Mouse (Mus musculus): ENCODE measurements around the gene Svop. TPM values are rescaled to one million over a fixed set of nuclear protein-coding genes. Genes with fewer than 3 reads are reported as not detected.

The Svop gene
- polyA plus RNA-seq, 1 experiment: 27.0 TPM

DNA sequence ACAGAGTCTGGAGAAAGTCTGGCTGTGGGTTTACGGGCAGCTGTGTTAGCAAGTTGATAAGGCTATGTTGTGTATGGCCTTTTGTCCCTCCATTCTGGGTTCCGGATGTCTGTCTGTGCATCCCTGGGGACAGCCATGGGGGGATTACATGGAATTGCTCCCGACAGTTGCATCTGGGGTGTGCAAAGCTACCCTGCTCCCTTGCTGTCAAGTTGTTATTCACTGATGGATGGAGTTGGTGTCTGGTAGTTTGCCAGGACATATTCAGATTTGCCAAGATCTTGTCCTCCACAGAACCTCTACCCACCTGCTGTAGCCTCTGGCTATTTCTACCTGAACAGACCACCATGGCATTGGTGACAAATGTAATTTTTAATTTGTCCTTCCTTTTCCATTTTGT, 45.2 kb downstream of the Svop start:
- no peak overlapping the region for H3K27ac ChIP-seq (ENCODE audit: control insufficient read depth, insufficient read depth, low read depth, low read length)
- no peak overlapping the region for H3K4me3 ChIP-seq (ENCODE audit: control insufficient read depth, low read depth, low read length)
- H3K4me1 ChIP-seq (ENCODE audit: control insufficient read depth, insufficient read depth, low read length): 0 out of 2 replicates have a peak, but pooled peaks cover 2% of the 10 kb centered on the region
- H3K36me3 ChIP-seq (ENCODE audit: control insufficient read depth, insufficient read depth, low read length): no peaks in the 10 kb centered on the region
- TF ChIP-seq POLR2A (IDR thresholded peaks at IDR 0.05; ENCODE audit: control insufficient read depth, low read depth, low read length): no peak
- TF ChIP-seq CTCF (IDR thresholded peaks at IDR 0.05; ENCODE audit: control insufficient read depth, insufficient read depth, insufficient replicate concordance, low read depth, low read length): no peak
- no peaks in the 10 kb centered on the region for H3K27me3 ChIP-seq (ENCODE audit: control insufficient read depth, insufficient read depth, low read length)

DNA sequence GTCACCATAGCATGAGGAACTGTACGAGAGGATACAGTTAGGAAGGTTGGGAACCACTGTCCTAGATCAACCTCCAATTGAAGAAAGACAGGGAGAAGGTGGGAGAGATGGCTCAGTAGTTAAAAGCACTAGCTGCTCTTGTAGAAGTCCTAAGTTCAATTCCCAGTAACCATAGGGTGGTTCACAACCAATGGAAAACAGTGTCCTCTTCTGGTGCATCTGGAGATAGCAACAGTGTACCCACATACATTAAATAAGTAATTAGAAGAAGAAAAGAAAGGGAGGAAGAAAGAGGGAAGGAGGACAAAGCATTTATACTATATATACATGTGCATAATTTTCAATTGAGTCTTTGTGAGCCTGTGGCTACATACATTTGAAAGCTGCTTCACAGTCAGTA, 46.2 kb downstream of the Svop start:
- H3K27ac ChIP-seq (ENCODE audit: control insufficient read depth, insufficient read depth, low read depth, low read length): no peak overlapping the region
- H3K27me3 ChIP-seq (ENCODE audit: control insufficient read depth, insufficient read depth, low read length): no peaks in the 10 kb centered on the region
- no peaks in the 10 kb centered on the region for H3K36me3 ChIP-seq (ENCODE audit: control insufficient read depth, insufficient read depth, low read length)
- H3K4me3 ChIP-seq (ENCODE audit: control insufficient read depth, low read depth, low read length): no peak overlapping the region
- TF ChIP-seq POLR2A (IDR thresholded peaks at IDR 0.05; ENCODE audit: control insufficient read depth, low read depth, low read length) (no peak), CTCF (IDR thresholded peaks at IDR 0.05; ENCODE audit: control insufficient read depth, insufficient read depth, insufficient replicate concordance, low read depth, low read length) (no peak)
- H3K4me1 ChIP-seq (ENCODE audit: control insufficient read depth, insufficient read depth, low read length): 0 out of 2 replicates have a peak, but pooled peaks cover 2% of the 10 kb centered on the region

DNA sequence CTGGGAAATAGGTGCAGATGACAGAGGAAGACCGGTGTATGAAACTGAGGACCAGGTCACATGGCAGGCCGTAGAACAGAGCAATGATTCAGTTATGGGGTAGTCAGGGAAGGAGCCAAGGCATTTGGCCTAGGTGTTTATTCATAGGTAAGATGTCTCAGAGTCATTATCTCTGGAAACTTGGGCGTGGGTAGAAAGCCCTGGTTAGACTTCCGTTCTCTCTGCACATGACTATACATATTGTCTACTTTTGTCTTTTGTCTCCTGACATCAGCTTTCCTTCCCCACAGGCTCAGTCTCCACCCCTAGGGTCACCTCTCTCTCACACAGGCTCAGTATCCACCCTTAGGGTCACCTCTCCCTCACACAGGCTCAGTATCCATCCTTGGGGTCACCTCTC, 47.6 kb downstream of the Svop start:
- TF ChIP-seq POLR2A (IDR thresholded peaks at IDR 0.05; ENCODE audit: control insufficient read depth, low read depth, low read length) (no peak), CTCF (IDR thresholded peaks at IDR 0.05; ENCODE audit: control insufficient read depth, insufficient read depth, insufficient replicate concordance, low read depth, low read length) (no peak)
- H3K36me3 ChIP-seq (ENCODE audit: control insufficient read depth, insufficient read depth, low read length): no peaks in the 10 kb centered on the region
- H3K27ac ChIP-seq (ENCODE audit: control insufficient read depth, insufficient read depth, low read depth, low read length): no peak overlapping the region
- no peaks in the 10 kb centered on the region for H3K27me3 ChIP-seq (ENCODE audit: control insufficient read depth, insufficient read depth, low read length)
- no peak overlapping the region for H3K4me3 ChIP-seq (ENCODE audit: control insufficient read depth, low read depth, low read length)
- H3K4me1 ChIP-seq (ENCODE audit: control insufficient read depth, insufficient read depth, low read length): 0 out of 2 replicates have a peak, but pooled peaks cover 2% of the 10 kb centered on the region

DNA sequence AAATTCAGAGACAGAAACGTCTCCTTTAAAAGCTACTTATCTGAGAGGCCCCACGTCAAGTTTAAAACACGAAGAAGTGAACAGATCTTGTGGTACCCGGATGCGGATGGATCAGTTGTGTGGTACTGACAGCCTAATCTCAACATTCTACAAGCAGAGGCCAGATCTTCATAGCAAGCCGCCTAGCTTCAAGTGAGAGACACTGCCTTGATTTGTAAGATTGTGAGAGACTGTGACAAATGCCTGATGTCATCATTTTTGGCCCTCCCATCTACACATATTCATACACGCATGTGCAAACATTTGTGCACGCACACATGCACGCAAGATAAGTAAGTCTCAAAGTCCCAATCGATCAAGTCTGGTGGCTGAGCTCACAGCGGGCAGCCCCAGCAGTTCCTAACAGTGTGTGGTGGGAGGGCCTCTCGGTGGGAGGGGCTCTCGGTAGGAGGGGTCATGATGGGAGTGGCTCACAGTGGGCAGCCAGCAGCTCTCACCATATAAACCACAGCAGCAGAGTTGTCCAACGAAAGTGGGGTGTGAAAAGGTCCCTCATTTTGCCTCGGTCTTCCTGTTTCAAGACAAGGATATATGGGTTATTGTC, 49.9 kb downstream of the Svop start:
- H3K4me3 ChIP-seq (ENCODE audit: control insufficient read depth, low read depth, low read length): no peak overlapping the region
- 0 out of 2 replicates have a peak, but pooled peaks cover 2% of the 10 kb centered on the region for H3K4me1 ChIP-seq (ENCODE audit: control insufficient read depth, insufficient read depth, low read length)
- H3K27me3 ChIP-seq (ENCODE audit: control insufficient read depth, insufficient read depth, low read length): no peaks in the 10 kb centered on the region
- no peak for TF ChIP-seq POLR2A (IDR thresholded peaks at IDR 0.05; ENCODE audit: control insufficient read depth, low read depth, low read length)
- TF ChIP-seq CTCF (IDR thresholded peaks at IDR 0.05; ENCODE audit: control insufficient read depth, insufficient read depth, insufficient replicate concordance, low read depth, low read length): no peak
- no peaks in the 10 kb centered on the region for H3K36me3 ChIP-seq (ENCODE audit: control insufficient read depth, insufficient read depth, low read length)
- no peak overlapping the region for H3K27ac ChIP-seq (ENCODE audit: control insufficient read depth, insufficient read depth, low read depth, low read length)

DNA sequence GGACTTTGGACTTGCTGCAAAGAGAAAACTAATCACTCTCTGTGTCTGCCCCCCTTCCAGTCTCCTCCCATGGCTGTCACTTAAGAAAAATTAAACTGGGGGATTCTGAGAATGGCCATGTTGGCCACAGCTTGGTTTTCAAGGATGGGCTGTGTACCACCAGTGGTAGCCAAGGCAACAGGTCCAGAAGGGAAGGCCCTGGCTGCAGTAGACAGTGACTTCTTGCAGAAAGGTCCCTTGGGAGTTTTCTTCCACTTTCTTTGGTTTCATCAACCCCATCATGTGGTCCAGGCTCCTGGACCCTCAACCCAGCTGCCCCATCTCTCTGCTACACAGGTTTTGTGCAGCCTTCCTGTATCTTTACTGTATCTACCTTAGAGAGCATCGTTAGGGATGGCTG, 50.5 kb downstream of the Svop start:
- TF ChIP-seq CTCF (IDR thresholded peaks at IDR 0.05; ENCODE audit: control insufficient read depth, insufficient read depth, insufficient replicate concordance, low read depth, low read length) (no peak), POLR2A (IDR thresholded peaks at IDR 0.05; ENCODE audit: control insufficient read depth, low read depth, low read length) (no peak)
- Histone ChIP-seq H3K36me3 (ENCODE audit: control insufficient read depth, insufficient read depth, low read length) (no peaks in the 10 kb centered on the region), H3K27me3 (ENCODE audit: control insufficient read depth, insufficient read depth, low read length) (no peaks in the 10 kb centered on the region), H3K4me3 (ENCODE audit: control insufficient read depth, low read depth, low read length) (no peak overlapping the region), H3K4me1 (ENCODE audit: control insufficient read depth, insufficient read depth, low read length) (0 out of 2 replicates have a peak, but pooled peaks cover 2% of the 10 kb centered on the region), H3K27ac (ENCODE audit: control insufficient read depth, insufficient read depth, low read depth, low read length) (no peak overlapping the region)

DNA sequence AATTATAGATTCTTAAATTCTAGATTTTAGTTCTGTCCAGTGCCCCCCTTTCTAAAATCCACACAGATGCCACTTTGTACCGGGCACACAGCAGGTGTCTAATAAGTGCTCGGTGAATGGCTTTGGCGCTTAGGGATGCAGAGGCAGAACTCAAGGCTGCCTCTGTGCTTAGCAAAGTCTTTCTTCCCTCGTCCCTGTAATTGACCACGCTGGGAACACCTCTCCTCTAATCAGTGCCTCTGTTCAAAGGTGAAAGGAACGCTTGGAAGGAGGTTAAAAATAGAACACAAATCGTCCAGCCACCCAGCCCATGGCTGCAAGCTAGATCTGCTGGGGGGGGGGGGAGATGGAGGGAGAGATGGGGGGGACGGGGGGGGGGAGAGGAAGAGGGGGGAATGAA, 50.9 kb downstream of the Svop start:
- Histone ChIP-seq H3K27ac (ENCODE audit: control insufficient read depth, insufficient read depth, low read depth, low read length) (no peak overlapping the region), H3K4me3 (ENCODE audit: control insufficient read depth, low read depth, low read length) (no peak overlapping the region), H3K4me1 (ENCODE audit: control insufficient read depth, insufficient read depth, low read length) (0 out of 2 replicates have a peak, but pooled peaks cover 2% of the 10 kb centered on the region), H3K36me3 (ENCODE audit: control insufficient read depth, insufficient read depth, low read length) (no peaks in the 10 kb centered on the region), H3K27me3 (ENCODE audit: control insufficient read depth, insufficient read depth, low read length) (no peaks in the 10 kb centered on the region)
- no peak for TF ChIP-seq CTCF (IDR thresholded peaks at IDR 0.05; ENCODE audit: control insufficient read depth, insufficient read depth, insufficient replicate concordance, low read depth, low read length)
- TF ChIP-seq POLR2A (IDR thresholded peaks at IDR 0.05; ENCODE audit: control insufficient read depth, low read depth, low read length): no peak

DNA sequence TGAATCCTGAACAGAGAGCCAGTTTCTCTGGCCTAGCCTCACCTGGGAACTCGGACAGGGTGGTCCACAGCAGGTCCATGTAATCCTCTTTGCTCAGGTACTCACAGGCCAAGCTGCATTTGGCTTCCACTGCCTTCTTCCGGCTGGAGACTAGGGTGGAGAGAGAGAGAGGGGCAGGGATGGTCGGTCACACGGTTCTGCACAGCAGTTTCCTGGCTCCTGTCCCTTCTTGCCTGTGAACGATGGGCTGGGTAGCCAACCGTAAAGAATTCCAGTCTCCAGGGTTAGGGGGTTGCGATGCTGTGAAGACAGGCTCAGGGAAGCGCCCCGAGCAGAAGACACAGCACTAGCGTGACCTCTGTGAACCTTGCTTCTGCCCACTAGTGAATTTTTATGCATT, 56.3 kb downstream of the Svop start:
- TF ChIP-seq POLR2A (IDR thresholded peaks at IDR 0.05; ENCODE audit: control insufficient read depth, low read depth, low read length): no peak
- no peak for TF ChIP-seq CTCF (IDR thresholded peaks at IDR 0.05; ENCODE audit: control insufficient read depth, insufficient read depth, insufficient replicate concordance, low read depth, low read length)
- no peak overlapping the region for H3K27ac ChIP-seq (ENCODE audit: control insufficient read depth, insufficient read depth, low read depth, low read length)

More for the DNA sequence above, 56.3 kb downstream of the Svop start:
- peaks cover 5% of the 10 kb centered on the region for H3K4me1 ChIP-seq (ENCODE audit: control insufficient read depth, insufficient read depth, low read length)
- no peaks in the 10 kb centered on the region for H3K36me3 ChIP-seq (ENCODE audit: control insufficient read depth, insufficient read depth, low read length)
- H3K27me3 ChIP-seq (ENCODE audit: control insufficient read depth, insufficient read depth, low read length): no peaks in the 10 kb centered on the region
- no peak overlapping the region for H3K4me3 ChIP-seq (ENCODE audit: control insufficient read depth, low read depth, low read length)
